Mouse (Mus musculus) MEL (cell line): ENCODE measurements around the gene Bfsp2. TPM values are rescaled to one million over a fixed set of nuclear protein-coding genes. Genes with fewer than 3 reads are reported as not detected.

Source experiments
- DNase-seq: peaks from one replicate; pipeline ENCODE4 v3.0.0; 2011; ENCODE audit warnings: low read depth, low spot score
- H3K27ac ChIP-seq: 2 replicates; pipeline ENCODE4 v1.5.1; 2012; ENCODE audit warnings: low read depth, mild to moderate bottlenecking, control low read depth, low read length, moderate library complexity; ENCODE audit not compliant: control insufficient read depth
- H3K27me3 ChIP-seq, 2 experiments: fragments of 150-350 bp in 1 of 2; sonication (generic) in 1 of 2; 2 replicates each; pipeline ENCODE4 v1.6.1; 2012; ENCODE audit warnings: low read length in 2 of 2, mild to moderate bottlenecking in 2 of 2, improper control_type of control experiment in 1 of 2, moderate library complexity in 1 of 2; ENCODE audit not compliant: insufficient read depth in 2 of 2, control insufficient read depth in 1 of 2
- H3K36me3 ChIP-seq, 2 experiments: 2 replicates each; pipeline ENCODE4 v1.6.1; 2012 to 2014; ENCODE audit warnings: low read length in 2 of 2, improper control_type of control experiment in 1 of 2, inconsistent platforms in 1 of 2, mild to moderate bottlenecking in 1 of 2; ENCODE audit not compliant: insufficient read depth in 2 of 2, control insufficient read depth in 1 of 2
- H3K4me1 ChIP-seq, 2 experiments: fragments of 150-350 bp in 1 of 2; sonication (generic) in 1 of 2; 2 replicates each; pipeline ENCODE4 v1.6.1; 2012; ENCODE audit warnings: low read length in 2 of 2, improper control_type of control experiment in 1 of 2, mild to moderate bottlenecking in 1 of 2; ENCODE audit not compliant: insufficient read depth in 2 of 2, control insufficient read depth in 1 of 2
- H3K4me3 ChIP-seq, 2 experiments: fragments of 150-350 bp in 1 of 2; sonication (generic) in 1 of 2; 2 replicates each; pipeline ENCODE4 v1.5.1; 2012; ENCODE audit warnings: low read depth in 2 of 2, low read length in 2 of 2, mild to moderate bottlenecking in 2 of 2, moderate library complexity in 2 of 2, control low read depth in 1 of 2, improper control_type of control experiment in 1 of 2; ENCODE audit not compliant: control insufficient read depth in 1 of 2, insufficient read depth in 1 of 2
- H3K79me2 ChIP-seq: 2 replicates; pipeline ENCODE4 v1.6.1; 2012; ENCODE audit warnings: mild to moderate bottlenecking, low read length, moderate library complexity; ENCODE audit not compliant: control insufficient read depth, poor library complexity, insufficient read depth
- H3K9ac ChIP-seq: 2 replicates; pipeline ENCODE4 v1.6.1; 2012; ENCODE audit warnings: low read depth, mild to moderate bottlenecking, control low read depth, low read length, moderate library complexity; ENCODE audit not compliant: control insufficient read depth, poor library complexity, severe bottlenecking
- H3K9me3 ChIP-seq: fragments of 150-350 bp; sonication (generic); replicated peaks from 2 replicates; pipeline ENCODE4 v1.6.1; 2012; ENCODE audit warnings: mild to moderate bottlenecking, low read length, improper control_type of control experiment, moderate library complexity; ENCODE audit not compliant: insufficient read depth
- CHD2 ChIP-seq: IDR thresholded peaks from 2 replicates; pipeline ENCODE4 v1.6.1; 2011; ENCODE audit warnings: low read length, improper control_type of control experiment
- CTCF ChIP-seq, 3 experiments: IDR thresholded peaks in 2 of 3; conservative IDR thresholded peaks in 1 of 3; 2 replicates each; pipeline ENCODE4 v1.5.1; 2011 to 2012; ENCODE audit warnings: low read length in 3 of 3, low read depth in 2 of 3, mild to moderate bottlenecking in 2 of 3, improper control_type of control experiment in 1 of 3, inconsistent platforms in 1 of 3, mixed read lengths in 1 of 3, moderate library complexity in 1 of 3; ENCODE audit not compliant: control insufficient read depth in 1 of 3, insufficient read depth in 1 of 3, poor library complexity in 1 of 3, severe bottlenecking in 1 of 3
- E2F4 ChIP-seq: IDR thresholded peaks from 2 replicates; pipeline ENCODE4 v1.6.1; 2011; ENCODE audit warnings: low read depth, low read length, improper control_type of control experiment, borderline replicate concordance
- ELF1 ChIP-seq: IDR thresholded peaks from 2 replicates; pipeline ENCODE4 v1.6.1; 2014; ENCODE audit warnings: low read depth, mild to moderate bottlenecking, inconsistent platforms, low read length, improper control_type of control experiment, moderate library complexity
- EP300 ChIP-seq, 2 experiments: IDR thresholded peaks; 2 replicates each; pipeline ENCODE4 v1.6.1; 2011; ENCODE audit warnings: improper control_type of control experiment in 2 of 2, low read length in 2 of 2, low read depth in 1 of 2, mild to moderate bottlenecking in 1 of 2
- ETS1 ChIP-seq: IDR thresholded peaks from 2 replicates; pipeline ENCODE4 v1.6.1; 2012; ENCODE audit warnings: low read depth, mild to moderate bottlenecking, inconsistent platforms, low read length, improper control_type of control experiment, moderate library complexity
- GABPA ChIP-seq: IDR thresholded peaks from 2 replicates; pipeline ENCODE4 v1.6.1; 2012; ENCODE audit warnings: low read depth, mild to moderate bottlenecking, inconsistent platforms, low read length, improper control_type of control experiment, moderate library complexity
- JUND ChIP-seq: IDR thresholded peaks from 2 replicates; pipeline ENCODE4 v1.6.1; 2011; ENCODE audit warnings: low read depth, mild to moderate bottlenecking, improper control_type of control experiment, low read length
- MAFK ChIP-seq: IDR thresholded peaks from 2 replicates; pipeline ENCODE4 v1.6.1; 2011; ENCODE audit warnings: low read depth, mild to moderate bottlenecking, low read length, improper control_type of control experiment, borderline replicate concordance
- MEF2A ChIP-seq: IDR thresholded peaks from 2 replicates; pipeline ENCODE4 v1.6.1; 2014; ENCODE audit warnings: low read depth, mild to moderate bottlenecking, inconsistent platforms, low read length, improper control_type of control experiment; ENCODE audit not compliant: poor library complexity, insufficient replicate concordance, severe bottlenecking; ENCODE audit errors: extremely low read depth
- MXI1 ChIP-seq: IDR thresholded peaks from 2 replicates; pipeline ENCODE4 v1.6.1; 2011; ENCODE audit warnings: mild to moderate bottlenecking, low read depth, low read length, improper control_type of control experiment
- MYB ChIP-seq: IDR thresholded peaks from 2 replicates; pipeline ENCODE4 v1.6.1; 2011; ENCODE audit warnings: mild to moderate bottlenecking, low read depth, low read length, improper control_type of control experiment
- MYC ChIP-seq: IDR thresholded peaks from 2 replicates; pipeline ENCODE4 v1.6.1; 2011; ENCODE audit warnings: low read depth, mild to moderate bottlenecking, low read length, improper control_type of control experiment, moderate library complexity
- NELFE ChIP-seq: IDR thresholded peaks from 2 replicates; pipeline ENCODE4 v1.6.1; 2011; ENCODE audit warnings: low read depth, low read length, improper control_type of control experiment
- NRF1 ChIP-seq: IDR thresholded peaks from 2 replicates; pipeline ENCODE4 v1.6.1; 2014; ENCODE audit warnings: low read depth, mild to moderate bottlenecking, inconsistent platforms, low read length, improper control_type of control experiment, moderate library complexity; ENCODE audit not compliant: poor library complexity, insufficient read depth, severe bottlenecking
- POLR2A ChIP-seq, 2 experiments: IDR thresholded peaks; 2 replicates each; pipeline ENCODE4 v1.6.1; 2011 to 2012; ENCODE audit warnings: low read length in 2 of 2, mild to moderate bottlenecking in 2 of 2, control low read depth in 1 of 2, improper control_type of control experiment in 1 of 2, low read depth in 1 of 2, moderate library complexity in 1 of 2; ENCODE audit not compliant: control insufficient read depth in 1 of 2, insufficient read depth in 1 of 2, poor library complexity in 1 of 2
- POLR2AphosphoS5 ChIP-seq: IDR thresholded peaks from 2 replicates; pipeline ENCODE4 v1.6.1; 2012; ENCODE audit warnings: low read depth, borderline replicate concordance, mild to moderate bottlenecking, inconsistent platforms, low read length, moderate library complexity, mixed read lengths
- RAD21 ChIP-seq: IDR thresholded peaks from 2 replicates; pipeline ENCODE4 v1.6.1; 2011; ENCODE audit warnings: mild to moderate bottlenecking, low read depth, low read length, improper control_type of control experiment
- SMC3 ChIP-seq: IDR thresholded peaks from 2 replicates; pipeline ENCODE4 v1.6.1; 2011; ENCODE audit warnings: low read depth, low read length, improper control_type of control experiment
- TAL1 ChIP-seq: IDR thresholded peaks from 2 replicates; pipeline ENCODE4 v1.6.1; 2012; ENCODE audit warnings: mild to moderate bottlenecking, inconsistent platforms, low read length, moderate library complexity, mixed read lengths
- TBP ChIP-seq: IDR thresholded peaks from 2 replicates; pipeline ENCODE4 v1.8.0; 2011; ENCODE audit warnings: low read depth, low read length, improper control_type of control experiment
- TCF12 ChIP-seq: IDR thresholded peaks from 2 replicates; pipeline ENCODE4 v1.6.1; 2014; ENCODE audit warnings: low read depth, mild to moderate bottlenecking, inconsistent platforms, low read length, improper control_type of control experiment, moderate library complexity
- UBTF ChIP-seq: IDR thresholded peaks from 2 replicates; pipeline ENCODE4 v1.6.1; 2012; ENCODE audit warnings: low read depth, mild to moderate bottlenecking, inconsistent platforms, low read length, improper control_type of control experiment, moderate library complexity, borderline replicate concordance; ENCODE audit not compliant: insufficient read depth
- USF1 ChIP-seq: IDR thresholded peaks from 2 replicates; pipeline ENCODE4 v1.6.1; 2014; ENCODE audit warnings: low read depth, mild to moderate bottlenecking, inconsistent platforms, low read length, improper control_type of control experiment, moderate library complexity
- ZC3H11A ChIP-seq: IDR thresholded peaks from 2 replicates; pipeline ENCODE4 v1.6.1; 2012; ENCODE audit warnings: low read depth, mild to moderate bottlenecking, inconsistent platforms, low read length, improper control_type of control experiment
- ZKSCAN1 ChIP-seq: IDR thresholded peaks from 2 replicates; pipeline ENCODE4 v1.6.1; 2012; ENCODE audit warnings: low read depth, mild to moderate bottlenecking, inconsistent platforms, low read length, improper control_type of control experiment, moderate library complexity
- ZMIZ1 ChIP-seq: IDR thresholded peaks from 2 replicates; pipeline ENCODE4 v1.6.1; 2012; ENCODE audit warnings: low read depth, mild to moderate bottlenecking, inconsistent platforms, low read length, improper control_type of control experiment, moderate library complexity
- ZNF384 ChIP-seq: IDR thresholded peaks from 2 replicates; pipeline ENCODE4 v1.6.1; 2012; ENCODE audit warnings: low read depth, mild to moderate bottlenecking, inconsistent platforms, low read length, improper control_type of control experiment
- polyA plus RNA-seq, 2 experiments: library from polyadenylated mRNA; stranded (reverse) in 1 of 2; unstranded in 1 of 2; fragments of >175 nt in 1 of 2; fragments of >200 nt in 1 of 2; gene quantifications; 2 replicates each; pipeline versions ENCODE4 v1.2.1 to v1.2.4; 2012; ENCODE audit warnings: low replicate concordance in 2 of 2, low read depth in 1 of 2; ENCODE audit not compliant: insufficient read length in 2 of 2, insufficient read depth in 1 of 2, missing spikeins in 1 of 2
- total RNA-seq: library from RNA; depleted of rRNA; stranded (reverse); fragments of 300-350 nt; gene quantifications from 2 replicates; pipeline ENCODE4 v1.2.3, GENCODE M21; 2012

Bfsp2 gene
- total and polyA plus RNA-seq, 3 experiments, result 0.27 to 2.4 TPM; not detected in 1

- H3K9ac ChIP-seq, result no peak overlapping the region
- H3K79me2 ChIP-seq, result no peaks in the 10 kb centered on the region
- no peaks in the 10 kb centered on the region for H3K36me3 ChIP-seq
- TF ChIP-seq MXI1, result no peak
- no peak for TF ChIP-seq E2F4
- no peak for TF ChIP-seq GABPA
- TF ChIP-seq POLR2A (IDR thresholded peaks at IDR 0.05; ENCODE audit: control insufficient read depth in 1 of 2, insufficient read depth in 1 of 2, low read depth in 1 of 2, low read length in 2 of 2, poor library complexity in 1 of 2), result no peak
- TF ChIP-seq RAD21, result no peak
- no peak for TF ChIP-seq ZC3H11A
- no peak for TF ChIP-seq TBP
- no peak for TF ChIP-seq CTCF (IDR thresholded peaks at IDR 0.05 in 2 of 3, conservative IDR thresholded peaks at IDR 0.05 in 1 of 3; ENCODE audit: control insufficient read depth in 1 of 3, insufficient read depth in 1 of 3, low read depth in 2 of 3, low read length in 3 of 3, poor library complexity in 1 of 3, severe bottlenecking in 1 of 3)
- no peak for TF ChIP-seq ZNF384
- TF ChIP-seq JUND, result no peak
- TF ChIP-seq ZMIZ1, result no peak
- no peak for TF ChIP-seq POLR2AphosphoS5
- no peak for TF ChIP-seq TAL1
- no peak for TF ChIP-seq CHD2
- no peak for TF ChIP-seq ETS1
- no peak for TF ChIP-seq USF1
- no peak for TF ChIP-seq ELF1
- no peak for TF ChIP-seq EP300 (IDR thresholded peaks at IDR 0.05; ENCODE audit: low read depth in 1 of 2, low read length in 2 of 2)
- TF ChIP-seq UBTF, result no peak
- TF ChIP-seq MYC, result no peak
- H3K4me1 ChIP-seq, result no peaks in the 10 kb centered on the region
- H3K4me3 ChIP-seq, result no peak overlapping the region
- no peak overlapping the region for H3K27ac ChIP-seq
- no peaks in the 10 kb centered on the region; a peak in 2 of 4 replicates for H3K27me3 ChIP-seq
- H3K9me3 ChIP-seq, result no peaks in the 10 kb centered on the region
- no peak for DNase-seq
Measured at GRCm38 (mm10) chr9:103413457-103413856, 66.8 kb downstream of the Bfsp2 start.

GRCm38 (mm10) chr9:103409119-103409518 lies 71.1 kb downstream of the Bfsp2 start:
- TF ChIP-seq TAL1 (no peak), NRF1 (no peak), TCF12 (no peak), ELF1 (no peak), SMC3 (no peak), GABPA (no peak), ZC3H11A (no peak), ZNF384 (no peak), MAFK (no peak), NELFE (no peak), EP300 (IDR thresholded peaks at IDR 0.05; ENCODE audit: low read depth in 1 of 2, low read length in 2 of 2) (no peak), ZMIZ1 (no peak), MEF2A (no peak), ETS1 (no peak), ZKSCAN1 (no peak), MYB (no peak), CTCF (IDR thresholded peaks at IDR 0.05 in 2 of 3, conservative IDR thresholded peaks at IDR 0.05 in 1 of 3; ENCODE audit: control insufficient read depth in 1 of 3, insufficient read depth in 1 of 3, low read depth in 2 of 3, low read length in 3 of 3, poor library complexity in 1 of 3, severe bottlenecking in 1 of 3) (no peak)
- H3K4me3 ChIP-seq, result no peak overlapping the region
- H3K9me3 ChIP-seq, result no peaks in the 10 kb centered on the region
- H3K79me2 ChIP-seq, result no peaks in the 10 kb centered on the region
- H3K27ac ChIP-seq, result no peak overlapping the region
- no peaks in the 10 kb centered on the region for H3K4me1 ChIP-seq
- H3K36me3 ChIP-seq, result no peaks in the 10 kb centered on the region
- no peak for DNase-seq
- H3K27me3 ChIP-seq, result no peaks in the 10 kb centered on the region
- no peak overlapping the region for H3K9ac ChIP-seq
